Mouse (Mus musculus) 3134 (cell line): ENCODE measurements around the gene Ap4m1.
A peak's percentile ranks its signal among the peaks of the same experiment; 100 is the strongest.
"Not testable (repeated sequence)": the region's sequence is repeated elsewhere in the genome, so short reads cannot be mapped to it uniquely, and the experiment has no call there.

Experiments
- DNase-seq: peaks from one replicate; pipeline ENCODE4 v3.0.0-alpha.2; 2011; ENCODE audit warnings: low spot score; ENCODE audit not compliant: insufficient read length; ENCODE audit errors: extremely low read depth

Gene Ap4m1

GRCm38 (mm10) chr5:138194755-138195345 is 23.0 kb downstream of the Ap4m1 start:
- no peak for DNase-seq

GRCm38 (mm10) chr5:138195463-138195862 is 23.7 kb downstream of the Ap4m1 start:
- no peak for DNase-seq

DNA sequence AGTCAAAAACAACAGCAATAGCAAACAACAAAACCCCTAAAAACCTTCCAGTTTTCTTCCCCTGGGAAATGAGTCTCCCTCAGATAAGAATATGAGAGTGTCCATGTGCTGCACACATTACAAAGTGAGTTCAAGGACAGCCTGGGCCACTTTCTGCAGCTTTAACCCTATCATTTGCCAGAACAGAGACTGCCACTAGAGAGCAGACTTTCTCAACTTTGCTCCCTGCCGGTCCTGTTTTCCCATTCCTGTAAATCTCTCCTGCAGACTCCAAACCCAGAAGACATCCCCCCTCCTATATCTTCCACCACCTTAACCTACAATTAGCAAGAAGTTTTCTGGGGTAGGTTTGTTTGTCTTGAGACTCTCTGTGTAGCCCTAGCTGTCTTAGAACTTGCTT is 27.8 kb downstream of the Ap4m1 start:
- DNase-seq: no peak

DNA sequence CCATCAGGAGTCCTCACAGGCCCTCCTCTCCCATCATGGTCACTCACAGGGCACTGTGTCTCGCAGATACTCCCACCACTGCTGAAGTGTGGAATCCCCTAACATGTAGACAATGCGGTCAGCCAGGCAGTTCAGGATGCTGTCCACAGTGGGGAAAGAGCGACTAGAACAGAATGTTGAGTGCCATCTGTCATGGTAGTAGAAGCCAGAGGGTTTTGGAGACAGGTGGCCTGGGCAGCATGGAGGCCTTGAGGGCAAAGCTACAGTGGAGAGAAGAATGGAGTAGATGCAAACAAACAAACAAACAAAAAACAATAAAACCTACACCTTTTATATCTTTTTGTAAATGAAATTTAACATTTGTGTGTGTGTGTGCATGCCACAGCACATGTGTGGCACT is 30.3 kb downstream of the Ap4m1 start:
- DNase-seq: no peak

DNA sequence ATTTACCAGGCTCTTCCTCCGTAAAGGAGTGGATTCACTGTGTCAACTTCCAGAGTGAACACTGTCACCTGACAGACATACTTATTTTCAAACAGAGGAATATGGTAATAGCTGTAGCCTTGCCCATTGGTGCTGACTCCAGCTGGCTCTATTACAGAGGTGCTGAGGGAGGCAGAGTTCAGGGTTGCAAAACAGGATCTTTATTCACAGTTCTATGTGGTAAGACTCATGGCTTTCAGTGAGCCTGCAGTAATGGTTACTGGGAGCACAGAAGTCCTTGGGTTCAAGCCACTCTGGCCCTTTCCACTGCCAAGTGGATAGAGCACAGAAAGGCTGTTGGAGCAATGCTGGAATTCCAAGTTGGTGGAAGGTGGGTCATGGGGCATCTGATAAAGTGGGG is 35.5 kb downstream of the Ap4m1 start:
- DNase-seq: no peak

- no peak for DNase-seq
Observed at GRCm38 (mm10) chr5:138207873-138208272, 36.1 kb downstream of the Ap4m1 start.

- DNase-seq: not testable (repeated sequence)
Observed at GRCm38 (mm10) chr5:138216632-138217031, 44.8 kb downstream of the Ap4m1 start.

GRCm38 (mm10) chr5:138219864-138220263 is 48.1 kb downstream of the Ap4m1 start:
- no peak for DNase-seq

- DNase-seq: peak; percentile 42
Observed at GRCm38 (mm10) chr5:138222111-138222510, 50.3 kb downstream of the Ap4m1 start.

GRCm38 (mm10) chr5:138223287-138223686 is 51.5 kb downstream of the Ap4m1 start:
- DNase-seq: no peak

- no peak for DNase-seq
Observed at GRCm38 (mm10) chr5:138225700-138226099, 53.9 kb downstream of the Ap4m1 start, which contains the start of gene Nxpe5. Gene Nxpe5, plus strand, starts transcription at chr5:138225898.

DNA sequence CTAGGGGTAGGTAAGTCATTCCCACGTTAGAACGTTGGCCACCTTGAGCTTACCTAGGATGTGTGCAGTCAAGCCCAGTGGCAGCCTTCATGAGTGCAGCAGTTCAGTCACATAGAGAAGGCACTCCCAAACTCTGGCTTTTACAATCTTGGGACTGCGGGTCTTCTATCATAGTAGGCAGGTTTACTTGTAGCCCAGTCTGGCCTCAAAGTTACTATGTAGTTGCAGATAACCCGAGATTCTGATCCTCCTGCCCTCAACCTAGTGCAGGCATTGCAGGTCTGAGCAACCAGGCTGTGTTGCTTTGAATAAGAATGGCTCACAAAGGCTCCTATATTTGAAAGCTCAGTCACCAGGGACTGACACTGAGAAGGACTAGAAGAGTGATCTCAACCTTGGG is 54.7 kb downstream of the Ap4m1 start:
- DNase-seq: no peak

GRCm38 (mm10) chr5:138227367-138227766 is 55.6 kb downstream of the Ap4m1 start:
- DNase-seq: no peak

DNA sequence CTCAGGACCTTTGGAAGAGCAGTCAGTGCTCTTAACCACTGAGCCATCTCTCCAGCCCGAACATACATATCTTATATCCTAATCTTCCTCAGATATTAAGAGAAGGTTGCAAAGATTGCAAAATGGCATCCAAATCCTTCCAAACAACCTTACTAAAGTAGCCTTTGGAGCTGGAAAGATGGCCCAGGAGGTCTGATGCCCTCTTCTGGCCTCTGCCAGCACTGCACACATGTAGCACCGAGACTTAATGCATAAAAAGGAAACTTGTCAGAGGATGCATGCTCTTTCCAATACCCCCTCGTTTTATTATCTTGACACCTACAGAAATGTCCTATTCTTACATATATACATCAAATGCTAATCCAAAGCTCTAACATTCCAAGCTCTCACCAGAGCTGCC is 56.2 kb downstream of the Ap4m1 start:
- peak; percentile 23 for DNase-seq

DNA sequence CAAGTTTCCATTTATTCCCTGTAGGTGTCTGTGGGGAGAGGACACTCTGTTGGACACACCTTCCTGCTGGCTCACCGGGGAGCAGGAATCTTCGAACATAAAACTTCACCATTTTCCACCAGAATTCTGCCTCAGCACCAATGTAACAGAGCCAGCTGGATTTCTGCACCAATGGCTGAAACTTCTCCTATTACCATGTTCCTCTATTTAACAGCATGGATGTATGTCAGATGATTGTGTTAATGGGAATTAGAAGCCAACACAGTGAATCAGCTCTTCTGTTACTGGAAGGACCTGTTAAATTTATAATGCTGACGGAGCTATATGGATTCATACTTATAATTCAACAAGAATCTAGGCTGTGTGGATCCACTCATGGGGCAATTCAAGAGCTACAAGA is 57.7 kb downstream of the Ap4m1 start:
- no peak for DNase-seq
